Mouse (Mus musculus): ENCODE results near the gene Cep41. TPM values are rescaled to one million over a fixed set of nuclear protein-coding genes. Genes with fewer than 3 reads are reported as not detected.

Cep41 gene
- polyA plus RNA-seq, 1 experiment from 2014 or later, result 16.0 TPM

DNA sequence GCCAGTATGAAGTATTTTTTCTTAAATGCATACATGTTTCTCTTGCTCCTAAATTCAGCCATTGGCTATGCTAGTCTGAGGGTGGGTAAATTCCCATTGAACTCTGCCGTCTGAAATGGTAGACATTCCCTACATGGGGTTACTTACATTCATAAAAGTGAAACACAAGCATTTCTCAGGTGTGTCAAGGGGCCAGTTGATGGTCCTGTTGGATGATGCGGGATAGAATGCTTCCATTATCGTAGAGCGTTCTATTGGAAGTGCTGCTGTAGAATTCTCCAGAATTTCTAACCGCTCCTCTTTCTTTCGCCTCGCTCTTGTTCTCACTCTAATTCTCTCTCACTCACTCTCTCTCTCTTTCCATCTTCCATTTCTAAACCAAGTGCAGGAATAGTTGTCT, 82.8 kb downstream of the Cep41 start, which contains the start of gene Cpa5:
Cpa5 (plus strand) TSS at position 301 of the 400 bp plus-strand sequence.
- DNase-seq (ENCODE audit: low spot score), result no peak
- H3K9me3 ChIP-seq, result no peaks in the 10 kb centered on the region
- no peaks in the 10 kb centered on the region for H3K27me3 ChIP-seq (ENCODE audit: insufficient read depth, poor library complexity, severe bottlenecking)
- peaks cover 57% of the 10 kb centered on the region for H3K4me1 ChIP-seq (replicated peaks)
- no peak within 1 kb of the TSS for H3K4me3 ChIP-seq
- WGBS, result 81% methylated on average over 7 of the region's 7 CpGs
- H3K27ac ChIP-seq, result peak within 1 kb of the TSS; percentile 85
- no peaks in the 10 kb centered on the region for H3K36me3 ChIP-seq

DNA sequence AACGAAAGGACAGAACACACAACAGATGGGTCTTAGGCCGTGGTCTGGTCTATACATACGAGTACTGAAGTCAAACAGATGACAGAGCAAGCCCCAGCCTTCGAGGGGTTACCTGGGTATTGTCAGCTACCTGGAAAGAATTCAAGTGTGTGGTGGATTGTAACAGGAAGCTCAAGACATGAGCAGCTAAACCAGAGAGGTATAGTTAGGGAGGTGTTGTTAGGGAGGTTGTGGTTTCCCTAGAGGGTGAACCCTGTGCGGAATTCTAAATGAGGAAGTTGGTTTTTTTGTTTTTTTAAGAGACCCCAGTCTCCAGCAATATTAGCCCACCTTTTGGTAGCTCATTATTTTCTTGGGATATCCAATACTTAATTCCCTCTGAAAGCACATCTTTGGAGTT, 87.9 kb downstream of the Cep41 start:
- H3K9me3 ChIP-seq, result no peaks in the 10 kb centered on the region
- peaks cover 23% of the 10 kb centered on the region; the same call in 1 of the 2 replicates for H3K4me1 ChIP-seq (replicated peaks)
- no peak overlapping the region for H3K4me3 ChIP-seq
- peak overlapping the region; percentile 69 for H3K27ac ChIP-seq
- DNase-seq (ENCODE audit: low spot score), result no peak
- 90% methylated on average over 5 of the region's 5 CpGs for WGBS
- no peaks in the 10 kb centered on the region for H3K36me3 ChIP-seq
- no peaks in the 10 kb centered on the region for H3K27me3 ChIP-seq (ENCODE audit: insufficient read depth, poor library complexity, severe bottlenecking)

DNA sequence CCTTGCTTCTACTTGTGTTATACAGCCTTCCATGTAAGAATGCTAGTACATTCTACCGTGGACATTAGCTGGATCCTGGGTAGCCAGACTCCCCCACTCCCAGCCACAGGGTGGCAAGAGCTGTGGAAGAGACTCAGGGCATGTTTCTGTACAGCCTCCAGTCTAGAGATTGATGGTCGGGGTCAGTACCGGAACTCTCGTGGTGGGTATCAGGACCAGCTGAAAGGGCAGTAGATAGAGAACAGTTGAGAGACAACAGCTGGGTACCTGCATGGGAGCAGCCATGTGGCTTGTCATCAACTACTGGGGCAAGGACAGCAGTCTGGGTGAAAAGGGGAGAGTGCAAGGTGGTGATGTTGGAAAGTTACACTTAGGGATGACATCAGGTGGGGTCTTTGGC, 88.4 kb downstream of the Cep41 start:
- Histone ChIP-seq H3K4me1 (replicated peaks) (peaks cover 23% of the 10 kb centered on the region), H3K27ac (peak overlapping the region; percentile 69), H3K36me3 (no peaks in the 10 kb centered on the region), H3K9me3 (no peaks in the 10 kb centered on the region), H3K4me3 (no peak overlapping the region), H3K27me3 (ENCODE audit: insufficient read depth, poor library complexity, severe bottlenecking) (no peaks in the 10 kb centered on the region)
- WGBS, result 89% methylated on average over 4 of the region's 4 CpGs
- no peak for DNase-seq (ENCODE audit: low spot score)

DNA sequence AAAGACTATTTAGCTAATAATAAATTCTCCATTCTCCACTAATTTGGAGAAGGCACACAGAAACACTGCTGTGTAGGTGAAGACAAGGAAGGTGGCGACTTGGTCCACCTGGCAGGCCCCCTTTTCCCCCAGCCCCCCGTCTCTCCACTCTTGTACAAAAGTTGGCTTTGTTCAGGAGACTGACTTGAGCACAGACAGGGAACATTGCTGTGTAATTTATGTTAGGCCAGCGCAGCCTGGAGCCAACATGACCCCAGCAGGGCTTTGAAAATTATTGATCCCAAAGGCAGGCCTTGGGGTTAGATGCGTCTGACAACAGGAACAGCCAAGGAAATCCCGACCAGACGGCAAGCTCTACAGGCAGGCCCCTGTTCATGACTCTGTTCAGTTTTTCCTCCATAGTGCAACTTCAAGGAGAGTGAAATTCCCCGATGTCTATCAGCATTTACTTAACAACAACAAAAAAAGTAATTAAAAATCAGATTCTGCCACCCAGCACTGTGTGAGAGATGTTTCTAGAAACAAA, 89.1 kb downstream of the Cep41 start:
- no peaks in the 10 kb centered on the region for H3K36me3 ChIP-seq
- 65% methylated on average over 7 of the region's 7 CpGs for WGBS
- H3K27ac ChIP-seq, result peak overlapping the region; percentile 69
- no peak overlapping the region for H3K4me3 ChIP-seq
- H3K27me3 ChIP-seq (ENCODE audit: insufficient read depth, poor library complexity, severe bottlenecking), result no peaks in the 10 kb centered on the region
- no peaks in the 10 kb centered on the region for H3K9me3 ChIP-seq
- DNase-seq (ENCODE audit: low spot score), result no peak
- H3K4me1 ChIP-seq (replicated peaks), result peaks cover 28% of the 10 kb centered on the region

MicroRNA genes within 50 kb of the gene (microRNA counts, 519-probe panel; counts per million panel counts)
- 3,243 counts per million, percentile 83 among the panel's probes with 10 or more counts for microRNA mmu-miR-335-3p
- 6,308 counts per million, percentile 98 among the panel's probes with 10 or more counts for microRNA mmu-miR-335-5p

Other genes with a start within 250 kb of the Cep41 start
- gene Tmem209, start 184.0 kb downstream of the Cep41 start, polyA plus RNA-seq (2016; fragmentation: Nextera tagmentation; extraction: Ambion mirVana), result 38.3 and 40.3 TPM in 2 replicates
- gene Ssmem1, start 183.9 kb downstream of the Cep41 start, polyA plus RNA-seq (2016; fragmentation: Nextera tagmentation; extraction: Ambion mirVana), result 0.34 and 0.35 TPM in 2 replicates
- 19.6 and 20.0 TPM in 2 replicates for gene Cpa2, start 152.2 kb downstream of the Cep41 start, polyA plus RNA-seq (2016; fragmentation: Nextera tagmentation; extraction: Ambion mirVana)
- 1.4 and 2.5 TPM in 2 replicates for gene Cpa4, start 125.4 kb downstream of the Cep41 start, polyA plus RNA-seq (2016; fragmentation: Nextera tagmentation; extraction: Ambion mirVana)
- 0.08 and 0.44 TPM in 2 replicates for gene Cpa5, start 82.7 kb downstream of the Cep41 start, polyA plus RNA-seq (2016; fragmentation: Nextera tagmentation; extraction: Ambion mirVana)
- gene Cpa1, start 54.5 kb downstream of the Cep41 start, polyA plus RNA-seq (2016; fragmentation: Nextera tagmentation; extraction: Ambion mirVana), result 0.14 and 0.16 TPM in 2 replicates
- 1,257 and 1,613 TPM in 2 replicates for gene Mest, start 29.8 kb upstream of the Cep41 start, polyA plus RNA-seq (2016; fragmentation: Nextera tagmentation; extraction: Ambion mirVana)
- 29.8 and 36.3 TPM in 2 replicates for gene Copg2, start 203.0 kb upstream of the Cep41 start, polyA plus RNA-seq (2016; fragmentation: Nextera tagmentation; extraction: Ambion mirVana)
- not detected in 2 replicates for gene Tsga13, start 221.8 kb upstream of the Cep41 start, polyA plus RNA-seq (2016; fragmentation: Nextera tagmentation; extraction: Ambion mirVana)